Mouse (Mus musculus): ENCODE measurements around the gene Cdk5rap3. TPM values are rescaled to one million over a fixed set of nuclear protein-coding genes. Genes with fewer than 3 reads are reported as not detected.

The Cdk5rap3 gene
- total and polyA plus RNA-seq, 3 experiments = 45.2 to 55.4 TPM; not detected in 1

- Histone ChIP-seq H3K9ac (ENCODE audit: control insufficient read depth, low read depth, low read length, poor library complexity, severe bottlenecking) (no peak overlapping the region), H3K4me1 (ENCODE audit: control insufficient read depth in 1 of 2, insufficient read depth in 2 of 2, low read length in 2 of 2) (peaks cover 4 to 9% of the 10 kb centered on the region in 2 experiments), H3K27ac (ENCODE audit: control insufficient read depth, low read depth, low read length) (no peak overlapping the region), H3K27me3 (ENCODE audit: control insufficient read depth in 1 of 2, insufficient read depth in 2 of 2, low read length in 2 of 2) (no peaks in the 10 kb centered on the region), H3K36me3 (ENCODE audit: control insufficient read depth in 1 of 2, insufficient read depth in 2 of 2, low read length in 2 of 2) (peaks cover 0 to 5% of the 10 kb centered on the region in 2 experiments; a peak in 2 of 4 replicates), H3K79me2 (ENCODE audit: control insufficient read depth, insufficient read depth, low read length, poor library complexity) (no peaks in the 10 kb centered on the region), H3K4me3 (ENCODE audit: control insufficient read depth in 1 of 2, insufficient read depth in 1 of 2, low read depth in 2 of 2, low read length in 2 of 2) (no peak overlapping the region), H3K9me3 (replicated peaks; ENCODE audit: insufficient read depth, low read length) (no peaks in the 10 kb centered on the region)
- no peak for DNase-seq (ENCODE audit: low read depth, low spot score)
- TF ChIP-seq ZNF384 (IDR thresholded peaks at IDR 0.05; ENCODE audit: low read depth, low read length) = no peak
- TF ChIP-seq MAX (IDR thresholded peaks at IDR 0.05; ENCODE audit: low read length) = no peak
- no peak for TF ChIP-seq CHD2 (IDR thresholded peaks at IDR 0.05; ENCODE audit: low read length)
- no peak for TF ChIP-seq MYC (IDR thresholded peaks at IDR 0.05; ENCODE audit: low read depth, low read length)
- TF ChIP-seq USF2 (IDR thresholded peaks at IDR 0.05; ENCODE audit: borderline replicate concordance in 1 of 2, insufficient read depth in 1 of 2, low read depth in 1 of 2, low read length in 2 of 2) = no peak
- no peak for TF ChIP-seq NELFE (IDR thresholded peaks at IDR 0.05; ENCODE audit: low read depth, low read length)
- TF ChIP-seq POLR2AphosphoS5 (IDR thresholded peaks at IDR 0.05; ENCODE audit: borderline replicate concordance, low read depth, low read length) = no peak
- TF ChIP-seq BHLHE40 (IDR thresholded peaks at IDR 0.05; ENCODE audit: borderline replicate concordance, low read depth, low read length) = no peak
- TF ChIP-seq SIN3A (IDR thresholded peaks at IDR 0.05; ENCODE audit: low read length) = no peak
- TF ChIP-seq GABPA (IDR thresholded peaks at IDR 0.05; ENCODE audit: low read depth, low read length) = no peak
- TF ChIP-seq KAT2A (conservative IDR thresholded peaks at IDR 0.05; ENCODE audit: low read depth, low read length) = no peak
- no peak for TF ChIP-seq TBP (IDR thresholded peaks at IDR 0.05; ENCODE audit: low read depth, low read length)
These were observed 15.2 kb upstream of the Cdk5rap3 start for GRCm38 (mm10) chr11:96931327-96932062.

GRCm38 (mm10) chr11:96929766-96930331, 13.6 kb upstream of the Cdk5rap3 start:
- no peak overlapping the region for H3K4me3 ChIP-seq (ENCODE audit: control insufficient read depth in 1 of 2, insufficient read depth in 1 of 2, low read depth in 2 of 2, low read length in 2 of 2)
- H3K27ac ChIP-seq (ENCODE audit: control insufficient read depth, low read depth, low read length) = no peak overlapping the region
- H3K27me3 ChIP-seq (ENCODE audit: control insufficient read depth in 1 of 2, insufficient read depth in 2 of 2, low read length in 2 of 2) = no peaks in the 10 kb centered on the region
- peaks cover 9 to 23% of the 10 kb centered on the region in 2 experiments for H3K4me1 ChIP-seq (ENCODE audit: control insufficient read depth in 1 of 2, insufficient read depth in 2 of 2, low read length in 2 of 2)
- H3K79me2 ChIP-seq (ENCODE audit: control insufficient read depth, insufficient read depth, low read length, poor library complexity) = no peaks in the 10 kb centered on the region
- TF ChIP-seq SMC3 (IDR thresholded peaks at IDR 0.05; ENCODE audit: low read depth, low read length) (no peak), MYB (IDR thresholded peaks at IDR 0.05; ENCODE audit: low read depth, low read length) (no peak), CHD2 (IDR thresholded peaks at IDR 0.05; ENCODE audit: low read length) (no peak), MXI1 (IDR thresholded peaks at IDR 0.05; ENCODE audit: low read depth, low read length) (no peak), ELF1 (IDR thresholded peaks at IDR 0.05; ENCODE audit: low read depth, low read length) (no peak), UBTF (IDR thresholded peaks at IDR 0.05; ENCODE audit: borderline replicate concordance, insufficient read depth, low read depth, low read length) (no peak), RCOR1 (IDR thresholded peaks at IDR 0.05; ENCODE audit: low read depth, low read length) (peak; percentile 22; the same call in 1 of the 2 replicates), MAZ (IDR thresholded peaks at IDR 0.05; ENCODE audit: low read depth, low read length) (no peak), EP300 (IDR thresholded peaks at IDR 0.05; ENCODE audit: low read depth in 1 of 2, low read length in 2 of 2) (peak in 1 of 2 experiments; percentile 57; a peak in 1 of 4 replicates), TCF12 (IDR thresholded peaks at IDR 0.05; ENCODE audit: low read depth, low read length) (0 out of 2 replicates have a peak, but pooled peaks have one; percentile 20), TAL1 (IDR thresholded peaks at IDR 0.05; ENCODE audit: low read length) (peak; percentile 13; the same call in 1 of the 2 replicates)
- H3K36me3 ChIP-seq (ENCODE audit: control insufficient read depth in 1 of 2, insufficient read depth in 2 of 2, low read length in 2 of 2) = peaks cover 0 to 18% of the 10 kb centered on the region in 2 experiments; a peak in 2 of 4 replicates
- no peaks in the 10 kb centered on the region for H3K9me3 ChIP-seq (replicated peaks; ENCODE audit: insufficient read depth, low read length)
- H3K9ac ChIP-seq (ENCODE audit: control insufficient read depth, low read depth, low read length, poor library complexity, severe bottlenecking) = no peak overlapping the region
- DNase-seq (ENCODE audit: low read depth, low spot score) = peak; percentile 51
